Mouse (Mus musculus): ENCODE data around the gene Hdac5. TPM values are rescaled to one million over a fixed set of nuclear protein-coding genes. Genes with fewer than 3 reads are reported as not detected.

Gene Hdac5
- total and polyA plus RNA-seq, 3 experiments, result 9.1 to 29.3 TPM; not detected in 1

- peak within 1 kb of the TSS; percentile 58 for H3K27ac ChIP-seq (ENCODE audit: control insufficient read depth, low read depth, low read length)
- TF ChIP-seq MYB (IDR thresholded peaks at IDR 0.05; ENCODE audit: low read depth, low read length) (no peak), ZC3H11A (IDR thresholded peaks at IDR 0.05; ENCODE audit: low read depth, low read length) (peak; percentile 64), GATA1 (IDR thresholded peaks at IDR 0.05; ENCODE audit: low read depth, low read length) (peak; percentile 75), RCOR1 (IDR thresholded peaks at IDR 0.05; ENCODE audit: low read depth, low read length) (0 out of 2 replicates have a peak, but pooled peaks have one; percentile 15), MYC (IDR thresholded peaks at IDR 0.05; ENCODE audit: low read depth, low read length) (peak; percentile 92), USF1 (IDR thresholded peaks at IDR 0.05; ENCODE audit: low read depth, low read length) (peak; percentile 39), GABPA (IDR thresholded peaks at IDR 0.05; ENCODE audit: low read depth, low read length) (no peak), ELF1 (IDR thresholded peaks at IDR 0.05; ENCODE audit: low read depth, low read length) (peak; percentile 87), MXI1 (IDR thresholded peaks at IDR 0.05; ENCODE audit: low read depth, low read length) (peak; percentile 89), HCFC1 (IDR thresholded peaks at IDR 0.05; ENCODE audit: low read depth, low read length) (peak; percentile 99), BHLHE40 (IDR thresholded peaks at IDR 0.05; ENCODE audit: borderline replicate concordance, low read depth, low read length) (0 out of 2 replicates have a peak, but pooled peaks have one; percentile 13), TBP (IDR thresholded peaks at IDR 0.05; ENCODE audit: low read depth, low read length) (peak; percentile 94), NELFE (IDR thresholded peaks at IDR 0.05; ENCODE audit: low read depth, low read length) (peak; percentile 78), USF2 (IDR thresholded peaks at IDR 0.05; ENCODE audit: borderline replicate concordance in 1 of 2, insufficient read depth in 1 of 2, low read depth in 1 of 2, low read length in 2 of 2) (no peak), SMC3 (IDR thresholded peaks at IDR 0.05; ENCODE audit: low read depth, low read length) (peak; percentile 54), TCF12 (IDR thresholded peaks at IDR 0.05; ENCODE audit: low read depth, low read length) (peak; percentile 68; the same call in 1 of the 2 replicates), ZMIZ1 (IDR thresholded peaks at IDR 0.05; ENCODE audit: low read depth, low read length) (peak; percentile 54; the same call in 1 of the 2 replicates), EP300 (IDR thresholded peaks at IDR 0.05; ENCODE audit: low read depth in 1 of 2, low read length in 2 of 2) (no peak), POLR2A (IDR thresholded peaks at IDR 0.05; ENCODE audit: control insufficient read depth in 1 of 2, insufficient read depth in 1 of 2, low read depth in 1 of 2, low read length in 2 of 2, poor library complexity in 1 of 2) (peak; percentile 66 to 77), CHD1 (IDR thresholded peaks at IDR 0.05; ENCODE audit: low read depth, low read length) (no peak), SIN3A (IDR thresholded peaks at IDR 0.05; ENCODE audit: low read length) (peak; percentile 98), CTCF (IDR thresholded peaks at IDR 0.05 in 2 of 3, conservative IDR thresholded peaks at IDR 0.05 in 1 of 3; ENCODE audit: control insufficient read depth in 1 of 3, insufficient read depth in 1 of 3, low read depth in 2 of 3, low read length in 3 of 3, poor library complexity in 1 of 3, severe bottlenecking in 1 of 3) (peak; percentile 23 to 65 (median 30); a peak in 4 of 6 replicates), TAL1 (IDR thresholded peaks at IDR 0.05; ENCODE audit: low read length) (no peak), RAD21 (IDR thresholded peaks at IDR 0.05; ENCODE audit: low read depth, low read length) (peak; percentile 59), MAZ (IDR thresholded peaks at IDR 0.05; ENCODE audit: low read depth, low read length) (peak; percentile 77; the same call in 1 of the 2 replicates), NRF1 (IDR thresholded peaks at IDR 0.05; ENCODE audit: insufficient read depth, low read depth, low read length, poor library complexity, severe bottlenecking) (peak; percentile 39; the same call in 1 of the 2 replicates), KAT2A (conservative IDR thresholded peaks at IDR 0.05; ENCODE audit: low read depth, low read length) (peak; percentile 97), POLR2AphosphoS5 (IDR thresholded peaks at IDR 0.05; ENCODE audit: borderline replicate concordance, low read depth, low read length) (no peak)
- H3K9me3 ChIP-seq (replicated peaks; ENCODE audit: insufficient read depth, low read length), result no peaks in the 10 kb centered on the region
- H3K27me3 ChIP-seq (ENCODE audit: control insufficient read depth in 1 of 2, insufficient read depth in 2 of 2, low read length in 2 of 2), result no peaks in the 10 kb centered on the region
- peaks cover 0 to 4% of the 10 kb centered on the region in 2 experiments; a peak in 2 of 4 replicates for H3K4me1 ChIP-seq (ENCODE audit: control insufficient read depth in 1 of 2, insufficient read depth in 2 of 2, low read length in 2 of 2)
- H3K36me3 ChIP-seq (ENCODE audit: control insufficient read depth in 1 of 2, insufficient read depth in 2 of 2, low read length in 2 of 2), result peaks cover 0 to 6% of the 10 kb centered on the region in 2 experiments; a peak in 2 of 4 replicates
- peak; percentile 98 for DNase-seq (ENCODE audit: low read depth, low spot score)
- H3K4me3 ChIP-seq (ENCODE audit: control insufficient read depth in 1 of 2, insufficient read depth in 1 of 2, low read depth in 2 of 2, low read length in 2 of 2), result peak within 1 kb of the TSS; percentile 72 to 85
- H3K9ac ChIP-seq (ENCODE audit: control insufficient read depth, low read depth, low read length, poor library complexity, severe bottlenecking), result peak within 1 kb of the TSS; percentile 83
- no peaks in the 10 kb centered on the region; the same call in 1 of the 2 replicates for H3K79me2 ChIP-seq (ENCODE audit: control insufficient read depth, insufficient read depth, low read length, poor library complexity)
Observed at GRCm38 (mm10) chr11:102156039-102156785, 73.8 kb downstream of the Hdac5 start, which contains the start of gene Tmem101. Gene Tmem101, minus strand, starts transcription at chr11:102156404.
